Mouse (Mus musculus) embryonic facial prominence, embryonic 12.5 days (tissue): ENCODE measurements around the gene Dusp2. TPM values are rescaled to one million over a fixed set of nuclear protein-coding genes. Genes with fewer than 3 reads are reported as not detected.

Experiments used
- ATAC-seq: fragments of 200-750 bp; cut with Nextera tagmentation; 2 replicates; pipeline ENCODE4 v1.8.0; 2017; ENCODE audit not compliant: insufficient number of reproducible peaks, insufficient read depth, low FRiP score, low TSS enrichment
- H3K27ac ChIP-seq: fragments of 300-500 bp; sonication (generic); 2 replicates; pipeline ENCODE4 v1.5.1; 2016; ENCODE audit warnings: mild to moderate bottlenecking
- H3K27me3 ChIP-seq: fragments of 300-500 bp; sonication (generic); 2 replicates; pipeline ENCODE4 v1.6.1; 2016; ENCODE audit warnings: mild to moderate bottlenecking, moderate library complexity
- H3K36me3 ChIP-seq: fragments of 300-500 bp; sonication (generic); 2 replicates; pipeline ENCODE4 v1.6.1; 2016; ENCODE audit warnings: mild to moderate bottlenecking
- H3K4me1 ChIP-seq: fragments of 300-500 bp; sonication (generic); 2 replicates; pipeline ENCODE4 v1.6.1; 2016
- H3K4me2 ChIP-seq: fragments of 300-500 bp; sonication (generic); replicated peaks from 2 replicates; pipeline ENCODE4 v1.6.1; 2016; ENCODE audit warnings: mild to moderate bottlenecking, moderate library complexity
- H3K4me3 ChIP-seq: fragments of 300-500 bp; sonication (generic); 2 replicates; pipeline ENCODE4 v1.5.1; 2016; ENCODE audit warnings: mild to moderate bottlenecking
- H3K9ac ChIP-seq: fragments of 300-500 bp; sonication (generic); 2 replicates; pipeline ENCODE4 v1.6.1; 2016; ENCODE audit warnings: mild to moderate bottlenecking, moderate library complexity
- H3K9me3 ChIP-seq: fragments of 300-500 bp; sonication (generic); 2 replicates; pipeline ENCODE4 v1.6.1; 2016; ENCODE audit warnings: mild to moderate bottlenecking, moderate library complexity
- WGBS: fragments of 180-500 bp; shearing (Covaris S2); methylation state at CpG from one replicate; pipeline ENCODE4 v1.1.7; 2016; 5-methylcytosine and 5-hydroxymethylcytosine counted together
- polyA plus RNA-seq: library from polyadenylated mRNA; unstranded; fragments of >200 nt; fragmentation: Nextera tagmentation; extraction: Ambion mirVana; gene quantifications from 2 replicates; pipeline ENCODE4 v1.2.1, GENCODE M21; 2016

Dusp2 gene
- polyA plus RNA-seq, 1 experiment from 2014 or later, result 7.9 TPM

GRCm38 (mm10) chr2:127370561-127371483, 34.9 kb downstream of the Dusp2 start:
- no peak overlapping the region for H3K9ac ChIP-seq
- H3K27ac ChIP-seq, result no peak overlapping the region
- H3K36me3 ChIP-seq, result no peaks in the 10 kb centered on the region
- H3K4me3 ChIP-seq, result no peak overlapping the region
- H3K4me1 ChIP-seq, result no peaks in the 10 kb centered on the region
- 51% methylated on average over 9 of the region's 9 CpGs for WGBS
- 0 out of 2 replicates have a peak, but pooled peaks have one; percentile 24 for ATAC-seq
- peaks cover 17% of the 10 kb centered on the region for H3K27me3 ChIP-seq
- no peak overlapping the region for H3K4me2 ChIP-seq
- H3K9me3 ChIP-seq, result no peaks in the 10 kb centered on the region

- ATAC-seq, result peak; percentile 35; the same call in 1 of the 2 replicates
- WGBS, result 40% methylated on average over 1 of the region's 1 CpGs
- H3K27ac ChIP-seq, result no peak overlapping the region
These were observed 35.5 kb downstream of the Dusp2 start for GRCm38 (mm10) chr2:127371484-127371861.

GRCm38 (mm10) chr2:127372082-127372481, 36.1 kb downstream of the Dusp2 start:
- H3K36me3 ChIP-seq, result no peaks in the 10 kb centered on the region
- no peak overlapping the region for H3K4me3 ChIP-seq
- H3K4me1 ChIP-seq, result no peaks in the 10 kb centered on the region
- H3K9ac ChIP-seq, result no peak overlapping the region
- H3K27ac ChIP-seq, result no peak overlapping the region
- ATAC-seq, result no peak
- H3K27me3 ChIP-seq, result peaks cover 8% of the 10 kb centered on the region; the same call in 1 of the 2 replicates
- 84% methylated on average over 2 of the region's 2 CpGs for WGBS
- H3K4me2 ChIP-seq, result no peak overlapping the region
- H3K9me3 ChIP-seq, result no peaks in the 10 kb centered on the region

More at GRCm38 (mm10) chr2:127371484-127371861, 35.5 kb downstream of the Dusp2 start:
- no peak overlapping the region for H3K4me3 ChIP-seq
- no peaks in the 10 kb centered on the region for H3K36me3 ChIP-seq
- peaks cover 10% of the 10 kb centered on the region for H3K27me3 ChIP-seq
- no peaks in the 10 kb centered on the region for H3K9me3 ChIP-seq
- H3K9ac ChIP-seq, result no peak overlapping the region
- H3K4me2 ChIP-seq, result no peak overlapping the region
- H3K4me1 ChIP-seq, result no peaks in the 10 kb centered on the region

GRCm38 (mm10) chr2:127374131-127374530, 38.2 kb downstream of the Dusp2 start:
- Histone ChIP-seq H3K27ac (no peak overlapping the region), H3K36me3 (no peaks in the 10 kb centered on the region), H3K27me3 (no peaks in the 10 kb centered on the region), H3K9me3 (no peaks in the 10 kb centered on the region), H3K4me1 (no peaks in the 10 kb centered on the region), H3K4me3 (no peak overlapping the region), H3K4me2 (no peak overlapping the region), H3K9ac (no peak overlapping the region)
- 92% methylated on average over 3 of the region's 3 CpGs for WGBS
- no peak for ATAC-seq

GRCm38 (mm10) chr2:127375087-127375486, 39.1 kb downstream of the Dusp2 start:
- Histone ChIP-seq H3K27ac (no peak overlapping the region), H3K9me3 (no peaks in the 10 kb centered on the region)

GRCm38 (mm10) chr2:127375759-127376341, 39.9 kb downstream of the Dusp2 start:
- Histone ChIP-seq H3K36me3 (no peaks in the 10 kb centered on the region), H3K27me3 (no peaks in the 10 kb centered on the region), H3K27ac (no peak overlapping the region), H3K4me2 (no peak overlapping the region), H3K9me3 (no peaks in the 10 kb centered on the region), H3K4me3 (no peak overlapping the region), H3K9ac (no peak overlapping the region), H3K4me1 (no peaks in the 10 kb centered on the region)
- ATAC-seq, result no peak
- 54% methylated on average over 7 of the region's 7 CpGs for WGBS

More at GRCm38 (mm10) chr2:127375087-127375486, 39.1 kb downstream of the Dusp2 start:
- Histone ChIP-seq H3K27me3 (no peaks in the 10 kb centered on the region), H3K4me2 (no peak overlapping the region), H3K36me3 (no peaks in the 10 kb centered on the region), H3K9ac (no peak overlapping the region), H3K4me3 (no peak overlapping the region), H3K4me1 (no peaks in the 10 kb centered on the region)
- no peak for ATAC-seq
- WGBS, result 66% methylated on average over 3 of the region's 3 CpGs

GRCm38 (mm10) chr2:127376423-127377051, 40.6 kb downstream of the Dusp2 start:
- Histone ChIP-seq H3K27me3 (no peaks in the 10 kb centered on the region), H3K4me1 (no peaks in the 10 kb centered on the region), H3K36me3 (no peaks in the 10 kb centered on the region), H3K9ac (no peak overlapping the region), H3K9me3 (no peaks in the 10 kb centered on the region), H3K4me2 (no peak overlapping the region), H3K4me3 (no peak overlapping the region), H3K27ac (no peak overlapping the region)
- ATAC-seq, result no peak
- 74% methylated on average over 6 of the region's 6 CpGs for WGBS

GRCm38 (mm10) chr2:127377942-127378610, 42.1 kb downstream of the Dusp2 start:
- no peak overlapping the region for H3K4me3 ChIP-seq
- H3K9me3 ChIP-seq, result no peaks in the 10 kb centered on the region
- no peak overlapping the region for H3K9ac ChIP-seq
- no peaks in the 10 kb centered on the region for H3K36me3 ChIP-seq
- no peak for ATAC-seq
- H3K4me1 ChIP-seq, result no peaks in the 10 kb centered on the region
- no peak overlapping the region for H3K4me2 ChIP-seq
- WGBS, result 72% methylated on average over 7 of the region's 7 CpGs
- no peak overlapping the region for H3K27ac ChIP-seq
- H3K27me3 ChIP-seq, result no peaks in the 10 kb centered on the region

- Histone ChIP-seq H3K4me2 (no peak overlapping the region), H3K4me3 (no peak overlapping the region), H3K27me3 (no peaks in the 10 kb centered on the region), H3K27ac (no peak overlapping the region), H3K9ac (no peak overlapping the region), H3K9me3 (no peaks in the 10 kb centered on the region), H3K36me3 (no peaks in the 10 kb centered on the region), H3K4me1 (no peaks in the 10 kb centered on the region)
- WGBS, result 62% methylated on average over 7 of the region's 7 CpGs
- ATAC-seq, result no peak
These were observed 42.6 kb downstream of the Dusp2 start for GRCm38 (mm10) chr2:127378611-127378990.

- H3K27ac ChIP-seq, result no peak overlapping the region
- no peak overlapping the region for H3K4me2 ChIP-seq
- no peak overlapping the region for H3K9ac ChIP-seq
- H3K9me3 ChIP-seq, result no peaks in the 10 kb centered on the region
- no peaks in the 10 kb centered on the region for H3K27me3 ChIP-seq
- H3K4me1 ChIP-seq, result no peaks in the 10 kb centered on the region
- ATAC-seq, result no peak
- H3K36me3 ChIP-seq, result no peaks in the 10 kb centered on the region
- WGBS, result 80% methylated on average over 3 of the region's 3 CpGs
- H3K4me3 ChIP-seq, result no peak overlapping the region
These were observed 43.3 kb downstream of the Dusp2 start for GRCm38 (mm10) chr2:127379250-127379649.

- Histone ChIP-seq H3K27ac (no peak overlapping the region), H3K4me3 (no peak overlapping the region), H3K36me3 (no peaks in the 10 kb centered on the region), H3K9ac (no peak overlapping the region), H3K9me3 (no peaks in the 10 kb centered on the region), H3K27me3 (no peaks in the 10 kb centered on the region), H3K4me2 (no peak overlapping the region), H3K4me1 (no peaks in the 10 kb centered on the region)
- 64% methylated on average over 7 of the region's 7 CpGs for WGBS
- ATAC-seq, result no peak
These were observed 47.9 kb downstream of the Dusp2 start for GRCm38 (mm10) chr2:127383881-127384280.
